Mouse (Mus musculus): ENCODE results near the gene Gm17268.

The Gm17268 gene

GRCm38 (mm10) chr11:82032136-82032535, 6.2 kb downstream of the Gm17268 start:
- in situ Hi-C loops (cut with MboI): no loop called here

GRCm38 (mm10) chr11:82030171-82030570, 8.2 kb downstream of the Gm17268 start:
- in situ Hi-C loops (cut with MboI): no loop called here

GRCm38 (mm10) chr11:82023769-82024168, 14.6 kb downstream of the Gm17268 start:
- in situ Hi-C loops (cut with MboI): no loop called here

- in situ Hi-C loops (cut with MboI): no loop called here
Measured at GRCm38 (mm10) chr11:82022504-82023056, 15.8 kb downstream of the Gm17268 start.

GRCm38 (mm10) chr11:82021406-82021805, 17.0 kb downstream of the Gm17268 start:
- in situ Hi-C loops (cut with MboI): no loop called here

- in situ Hi-C loops (cut with MboI): no loop called here
Measured at GRCm38 (mm10) chr11:82019793-82020192, 18.6 kb downstream of the Gm17268 start.

- in situ Hi-C loops (cut with MboI): no loop called here
Measured at GRCm38 (mm10) chr11:82019389-82019788, 19.0 kb downstream of the Gm17268 start.

- in situ Hi-C loops (cut with MboI): no loop called here
Measured at GRCm38 (mm10) chr11:82016181-82016780, 22.1 kb downstream of the Gm17268 start.

- in situ Hi-C loops (cut with MboI): no loop called here
Measured at GRCm38 (mm10) chr11:82015066-82015465, 23.3 kb downstream of the Gm17268 start.

GRCm38 (mm10) chr11:82013756-82014155, 24.6 kb downstream of the Gm17268 start:
- in situ Hi-C loops (cut with MboI): no loop called here

GRCm38 (mm10) chr11:82011411-82012193, 26.8 kb downstream of the Gm17268 start:
- in situ Hi-C loops (cut with MboI): no loop called here

GRCm38 (mm10) chr11:82010115-82010514, 28.2 kb downstream of the Gm17268 start:
- in situ Hi-C loops (cut with MboI): no loop called here

- in situ Hi-C loops (cut with MboI): no loop called here
Measured at GRCm38 (mm10) chr11:82006796-82007423, 31.5 kb downstream of the Gm17268 start.

GRCm38 (mm10) chr11:82004810-82005209, 33.6 kb downstream of the Gm17268 start:
- in situ Hi-C loops (cut with MboI): no loop called here

- in situ Hi-C loops (cut with MboI): no loop called here
Measured at GRCm38 (mm10) chr11:82000581-82000980, 37.8 kb downstream of the Gm17268 start.

GRCm38 (mm10) chr11:81999469-81999868, 38.9 kb downstream of the Gm17268 start:
- in situ Hi-C loops (cut with MboI): no loop called here

GRCm38 (mm10) chr11:81998646-81999045, 39.7 kb downstream of the Gm17268 start:
- in situ Hi-C loops (cut with MboI): no loop called here

GRCm38 (mm10) chr11:81997085-81997484, 41.3 kb downstream of the Gm17268 start:
- in situ Hi-C loops (cut with MboI): no loop called here

GRCm38 (mm10) chr11:81996172-81996841, 42.1 kb downstream of the Gm17268 start:
- in situ Hi-C loops (cut with MboI): no loop called here

GRCm38 (mm10) chr11:81983146-81983545, 55.2 kb downstream of the Gm17268 start:
- in situ Hi-C loops (cut with MboI): no loop called here

- in situ Hi-C loops (cut with MboI): no loop called here
Measured at GRCm38 (mm10) chr11:81982191-81982590, 56.2 kb downstream of the Gm17268 start.

All from mature B cell (primary cell).